Mouse (Mus musculus) adrenal gland, postnatal 25 days (tissue): ENCODE measurements around the gene Arl15. TPM values are rescaled to one million over a fixed set of nuclear protein-coding genes. Genes with fewer than 3 reads are reported as not detected.

Experiments
- DNase-seq: peaks from one replicate; pipeline ENCODE4 v3.0.0; 2021; ENCODE audit warnings: mixed read lengths
- total RNA-seq: library from RNA; stranded (reverse); gene quantifications from 2 replicates; pipeline ENCODE4 v1.2.3, GENCODE M21; 2021

Gene Arl15
- total RNA-seq, 1 experiment from 2014 or later: 30.2 TPM

DNA sequence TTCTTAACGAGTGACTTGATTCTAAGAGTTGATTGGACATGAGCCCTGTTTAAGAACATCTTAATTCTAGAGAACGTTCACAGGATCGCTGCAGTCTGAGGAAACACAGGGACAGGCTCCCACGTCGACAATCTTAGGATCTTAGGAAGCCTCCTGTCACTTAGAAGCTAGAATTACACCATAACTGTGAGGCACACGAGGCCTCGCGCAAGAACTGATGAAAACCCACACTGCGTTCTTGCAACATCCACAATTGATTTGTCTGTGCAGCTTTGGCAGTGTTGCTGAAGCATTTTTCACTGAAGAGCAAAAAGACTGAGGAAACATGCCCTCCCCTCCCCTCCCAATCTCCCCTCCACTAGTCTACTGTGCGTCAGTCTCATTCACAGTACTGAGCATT lies 196.4 kb downstream of the Arl15 start:
- DNase-seq: no peak

GRCm38 (mm10) chr13:113993066-113993465 lies 198.8 kb downstream of the Arl15 start:
- no peak for DNase-seq

GRCm38 (mm10) chr13:113994586-113994985 lies 200.3 kb downstream of the Arl15 start:
- DNase-seq: no peak

DNA sequence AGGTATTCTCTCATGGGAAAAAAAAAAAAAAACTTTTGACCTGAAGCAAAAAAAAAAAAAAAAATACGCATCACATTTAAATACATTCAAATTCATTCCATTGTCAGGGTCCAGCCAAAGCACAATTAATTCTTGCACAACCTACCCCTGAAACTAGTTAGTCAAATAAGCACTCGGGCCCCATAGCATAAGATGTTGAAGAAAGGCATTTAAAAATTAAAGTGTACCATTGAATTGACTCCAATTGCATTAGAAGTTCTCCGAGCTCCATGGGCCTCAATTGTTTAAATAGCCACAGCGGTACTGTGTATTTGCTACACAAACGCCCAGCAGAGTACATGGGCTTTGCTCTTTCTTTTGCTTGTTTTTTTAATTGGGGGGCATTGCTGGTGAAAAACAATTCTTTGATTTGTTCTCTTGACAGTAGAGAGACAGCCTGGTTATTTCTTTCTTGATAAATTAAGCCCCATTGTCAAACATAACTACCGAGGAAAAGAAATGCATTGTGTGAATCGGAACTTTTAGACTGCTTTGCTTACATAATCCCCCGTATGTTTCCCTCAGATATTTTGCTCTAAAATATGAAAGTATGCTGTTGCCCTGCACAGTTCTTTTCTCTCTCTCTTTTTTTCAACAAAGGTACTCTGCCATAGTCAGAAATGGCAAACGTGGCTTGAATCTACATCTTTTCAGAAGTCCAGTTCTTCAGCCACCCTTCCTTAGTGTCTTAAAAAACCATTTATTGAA lies 201.4 kb downstream of the Arl15 start:
- DNase-seq: no peak

- no peak for DNase-seq
These were observed 204.5 kb downstream of the Arl15 start for GRCm38 (mm10) chr13:113998811-113999210.

DNA sequence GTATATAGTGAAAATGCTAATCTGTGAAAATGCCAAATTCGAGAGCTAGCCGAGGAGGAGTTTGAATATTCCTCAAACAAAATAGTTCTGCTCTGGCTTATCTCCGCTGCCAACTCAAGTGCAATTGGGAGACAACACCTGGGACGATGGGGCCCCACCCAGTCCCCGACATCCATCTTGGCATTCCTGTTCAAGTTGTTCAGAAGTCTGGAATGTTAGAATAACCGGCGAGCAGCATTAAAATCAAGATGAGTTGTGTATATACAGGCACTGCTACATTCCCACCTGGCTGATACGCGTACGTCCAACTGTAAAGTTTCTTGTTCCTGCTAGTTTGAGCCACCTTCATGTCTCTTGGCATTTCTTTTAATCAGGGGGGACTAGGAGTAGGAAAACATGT lies 209.2 kb downstream of the Arl15 start:
- no peak for DNase-seq

GRCm38 (mm10) chr13:114004191-114004590 lies 209.9 kb downstream of the Arl15 start:
- no peak for DNase-seq

GRCm38 (mm10) chr13:114009786-114010185 lies 215.5 kb downstream of the Arl15 start:
- DNase-seq: no peak

DNA sequence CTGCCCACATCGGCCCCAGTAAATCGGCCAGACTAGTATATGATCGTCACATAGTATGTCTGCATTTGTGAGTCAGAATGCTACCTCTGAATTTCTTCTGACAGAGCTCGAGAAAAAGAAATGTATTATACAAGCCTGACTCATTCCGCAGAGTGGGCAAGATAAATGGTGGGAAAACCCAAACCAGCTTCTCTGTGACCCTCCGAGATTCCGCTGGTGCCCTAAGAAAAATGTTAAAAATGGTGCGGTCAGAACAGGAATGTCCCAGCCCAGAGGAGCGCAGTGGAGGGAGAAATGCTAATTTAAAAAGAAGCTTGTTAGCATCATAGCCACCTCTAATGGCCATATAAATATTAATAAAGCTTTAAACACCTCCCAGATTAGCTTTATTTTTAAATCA lies 216.2 kb downstream of the Arl15 start:
- no peak for DNase-seq

DNA sequence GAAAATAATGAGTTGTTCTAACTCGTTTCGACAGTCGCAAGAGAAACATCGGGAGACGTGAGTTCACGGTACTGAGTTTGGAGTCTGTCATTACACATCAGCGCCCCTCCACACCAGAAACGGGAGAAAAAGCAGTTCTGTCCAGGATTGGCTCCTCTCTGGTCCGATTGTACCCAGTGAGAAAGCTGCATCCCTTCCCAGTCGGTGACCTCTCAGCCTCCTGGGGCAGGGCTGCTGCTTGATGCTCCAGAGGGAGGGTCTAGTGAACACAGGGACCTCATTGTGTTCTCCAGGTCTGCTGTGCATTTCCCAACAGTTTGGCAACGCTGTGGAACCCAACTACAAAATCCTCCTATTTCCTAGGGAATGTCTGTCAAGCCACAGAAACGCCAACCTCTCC lies 216.7 kb downstream of the Arl15 start:
- no peak for DNase-seq

GRCm38 (mm10) chr13:114017928-114018327 lies 223.6 kb downstream of the Arl15 start:
- DNase-seq: no peak

DNA sequence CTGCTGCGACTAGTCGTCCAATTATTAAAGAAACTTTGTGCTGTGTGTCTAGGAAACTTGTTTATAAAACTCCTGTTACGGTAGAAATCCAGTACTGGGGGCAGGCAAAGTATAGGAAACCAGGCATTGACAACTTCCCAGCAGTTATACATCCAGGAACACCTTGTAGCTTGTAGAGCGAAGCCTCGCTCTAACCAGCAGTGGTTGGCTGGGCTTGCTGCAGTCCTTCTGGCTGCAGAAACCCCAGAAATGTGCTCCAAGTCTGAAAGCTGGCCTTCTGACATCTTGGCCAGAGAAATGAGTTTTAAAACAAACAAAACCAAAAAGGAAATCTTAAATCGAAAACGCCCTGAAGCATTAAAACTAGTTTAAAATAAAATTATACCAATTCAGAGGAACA lies 229.2 kb downstream of the Arl15 start:
- DNase-seq: no peak

GRCm38 (mm10) chr13:114026306-114026705 lies 232.0 kb downstream of the Arl15 start:
- DNase-seq: no peak

DNA sequence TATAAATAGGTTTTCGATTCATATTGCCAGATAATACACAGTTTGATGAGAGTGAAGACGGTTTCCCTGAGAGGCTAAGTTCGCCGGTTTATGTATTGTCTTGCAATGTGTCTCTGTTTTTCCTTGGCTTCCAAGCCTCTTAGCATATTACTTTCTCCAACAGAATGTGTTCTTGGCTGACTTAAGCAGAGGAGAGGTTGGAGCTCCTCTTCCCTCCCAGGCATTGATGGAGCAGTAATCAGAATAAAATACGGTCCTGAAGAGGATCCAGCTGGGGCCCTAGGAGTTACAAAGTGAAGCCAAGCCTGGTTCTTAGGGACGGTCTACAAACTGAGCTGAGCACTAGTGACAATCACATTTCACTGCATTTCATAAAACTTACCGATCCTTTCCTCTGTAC lies 232.4 kb downstream of the Arl15 start:
- DNase-seq: no peak

- no peak for DNase-seq
These were observed 253.8 kb downstream of the Arl15 start for GRCm38 (mm10) chr13:114048071-114048470.

DNA sequence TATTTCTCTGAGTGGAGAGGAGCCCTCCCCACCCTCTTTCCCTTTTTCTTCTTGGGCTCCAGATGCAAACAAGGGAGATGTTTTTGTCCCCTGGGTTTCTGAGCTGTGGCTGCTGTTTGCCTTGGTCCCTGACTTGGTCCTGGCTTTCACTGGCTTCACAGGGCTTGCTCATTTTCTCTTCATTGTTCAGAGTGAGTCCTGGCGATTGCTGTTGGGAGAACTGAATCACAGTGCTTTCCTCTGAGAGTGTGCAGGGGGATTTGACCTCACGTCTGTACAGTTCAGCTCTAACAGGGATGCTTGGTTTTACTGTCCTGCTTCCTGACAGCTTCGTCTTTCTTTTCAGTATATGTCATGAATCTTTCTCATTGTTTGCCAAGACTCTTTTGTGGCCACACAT lies 254.4 kb downstream of the Arl15 start:
- no peak for DNase-seq

- DNase-seq: no peak
These were observed 257.0 kb downstream of the Arl15 start for GRCm38 (mm10) chr13:114051151-114051850.

DNA sequence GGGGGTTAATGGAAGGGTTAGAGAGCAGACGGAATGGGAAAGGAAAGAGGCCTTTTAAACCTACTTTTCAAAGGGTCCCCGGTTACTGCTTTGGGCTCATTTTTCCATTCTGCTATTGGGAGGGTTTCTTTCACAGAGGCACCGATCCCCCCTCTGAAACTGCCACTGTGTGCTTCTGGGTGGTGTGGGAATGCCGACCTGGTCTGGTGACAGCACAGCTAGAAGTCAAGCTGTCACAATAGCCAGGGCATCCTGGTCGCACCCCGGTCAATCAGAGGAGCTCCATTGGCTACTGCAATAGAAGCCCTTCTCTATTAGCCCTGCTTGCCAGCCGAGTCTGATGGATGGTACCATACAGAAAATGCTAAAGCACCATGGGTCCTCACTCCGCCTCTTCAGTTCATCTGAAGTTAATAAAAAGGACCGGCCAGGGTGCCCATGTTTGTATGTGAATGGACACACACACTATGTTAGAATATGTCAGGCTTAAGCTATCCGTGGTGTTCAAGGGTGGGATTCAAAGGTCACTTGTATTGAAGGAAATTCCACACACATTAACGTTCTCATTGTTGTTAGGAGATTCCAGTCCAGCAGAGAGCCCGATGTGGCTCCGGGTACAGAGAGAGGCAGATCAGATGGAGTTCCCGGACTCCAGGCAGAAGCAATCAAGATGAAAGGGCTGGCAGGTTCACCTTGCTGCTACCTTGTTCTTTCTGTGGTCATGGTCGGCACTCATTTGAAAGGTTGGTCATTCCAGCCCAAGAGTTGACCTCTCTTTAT lies 258.3 kb downstream of the Arl15 start:
- DNase-seq: no peak

DNA sequence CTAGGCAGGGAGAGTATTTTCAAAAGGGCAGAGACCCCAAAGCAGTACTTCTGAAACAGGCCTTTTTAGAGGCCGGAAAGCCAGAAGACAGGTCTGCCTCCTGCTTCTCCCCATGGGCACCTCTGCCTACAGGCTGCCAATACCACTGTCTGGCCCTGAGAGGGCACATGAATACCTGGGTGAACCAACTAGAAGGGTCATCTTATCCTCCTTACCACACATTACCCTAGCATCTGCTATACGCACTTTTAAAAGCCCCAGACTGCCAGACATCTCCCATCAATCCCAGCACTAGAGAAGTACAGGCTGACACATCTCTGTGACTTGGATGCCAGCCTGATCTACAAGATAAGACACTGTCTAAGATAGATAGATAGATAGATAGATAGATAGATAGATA lies 259.0 kb downstream of the Arl15 start:
- DNase-seq: no peak

DNA sequence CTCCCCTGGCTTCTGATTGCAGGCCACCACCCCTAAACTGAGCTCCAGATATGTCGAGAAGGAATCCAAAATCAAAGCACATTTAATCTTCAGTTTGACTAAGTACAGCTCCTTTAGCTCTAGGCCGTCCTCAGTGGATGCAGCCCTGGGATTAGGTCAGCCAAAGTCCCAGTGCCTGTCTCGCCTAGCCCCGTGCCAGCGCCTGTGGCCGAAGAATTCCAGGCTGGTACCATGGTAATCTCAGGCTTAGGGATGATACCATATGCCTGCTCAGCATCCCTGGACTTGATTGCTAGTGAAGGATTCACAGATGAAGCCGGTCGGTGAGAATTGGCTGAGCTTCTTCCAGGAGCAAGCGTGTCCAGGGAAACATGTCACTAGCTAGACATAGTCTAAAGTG lies 261.4 kb downstream of the Arl15 start:
- DNase-seq: no peak

DNA sequence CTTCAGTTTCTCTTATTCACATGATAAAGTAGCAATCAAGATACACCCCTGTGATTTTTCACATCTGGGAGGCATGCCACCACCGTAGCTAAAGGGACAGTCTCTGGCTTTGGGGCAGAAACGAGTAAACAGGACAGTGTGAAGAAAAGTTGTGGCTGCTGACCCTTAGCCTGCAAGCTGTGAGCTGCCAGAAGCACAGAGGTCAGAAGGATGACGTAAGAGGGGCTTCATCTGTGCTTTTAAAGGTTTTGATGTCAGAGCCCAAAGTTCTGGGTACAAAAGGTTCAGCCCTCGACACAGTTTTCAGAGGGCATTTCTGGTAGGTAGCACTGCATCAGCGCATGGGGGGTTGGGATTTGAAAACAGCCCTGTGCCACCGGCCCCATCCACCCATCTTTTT lies 266.0 kb downstream of the Arl15 start:
- no peak for DNase-seq

GRCm38 (mm10) chr13:114061234-114061633 lies 266.9 kb downstream of the Arl15 start:
- DNase-seq: no peak

DNA sequence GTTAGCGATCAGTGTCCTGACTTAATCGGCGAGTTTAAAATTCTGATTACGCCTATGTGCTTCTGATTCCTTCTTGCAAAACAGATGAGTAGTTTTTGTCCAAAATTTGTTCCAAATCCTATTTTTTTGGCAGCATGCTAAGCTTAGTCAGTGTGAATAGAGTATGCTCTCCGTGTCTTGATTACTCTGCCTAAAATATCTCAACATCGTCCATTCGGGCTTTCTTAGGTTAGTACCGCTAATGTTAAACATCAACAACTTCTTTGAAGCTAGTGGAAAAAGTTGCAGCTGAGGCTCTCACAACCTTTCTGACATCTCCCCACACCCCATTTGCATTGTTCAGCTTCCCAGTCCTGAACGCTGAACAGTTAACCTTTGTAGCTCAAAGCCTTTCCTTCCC lies 269.8 kb downstream of the Arl15 start:
- no peak for DNase-seq
